Mouse (Mus musculus) embryonic facial prominence, embryonic 12.5 days (tissue): ENCODE results near the gene Ptrhd1. TPM values are rescaled to one million over a fixed set of nuclear protein-coding genes. Genes with fewer than 3 reads are reported as not detected.
A peak's percentile ranks its signal among the peaks of the same experiment; 100 is the strongest.

Experiments used
- ATAC-seq: fragments of 200-750 bp; cut with Nextera tagmentation; 2 replicates; pipeline ENCODE4 v1.8.0; 2017; ENCODE audit not compliant: insufficient number of reproducible peaks, insufficient read depth, low FRiP score, low TSS enrichment
- H3K27ac ChIP-seq: fragments of 300-500 bp; sonication (generic); 2 replicates; pipeline ENCODE4 v1.5.1; 2016; ENCODE audit warnings: mild to moderate bottlenecking
- H3K27me3 ChIP-seq: fragments of 300-500 bp; sonication (generic); 2 replicates; pipeline ENCODE4 v1.6.1; 2016; ENCODE audit warnings: mild to moderate bottlenecking, moderate library complexity
- H3K36me3 ChIP-seq: fragments of 300-500 bp; sonication (generic); 2 replicates; pipeline ENCODE4 v1.6.1; 2016; ENCODE audit warnings: mild to moderate bottlenecking
- H3K4me1 ChIP-seq: fragments of 300-500 bp; sonication (generic); 2 replicates; pipeline ENCODE4 v1.6.1; 2016
- H3K4me2 ChIP-seq: fragments of 300-500 bp; sonication (generic); replicated peaks from 2 replicates; pipeline ENCODE4 v1.6.1; 2016; ENCODE audit warnings: mild to moderate bottlenecking, moderate library complexity
- H3K4me3 ChIP-seq: fragments of 300-500 bp; sonication (generic); 2 replicates; pipeline ENCODE4 v1.5.1; 2016; ENCODE audit warnings: mild to moderate bottlenecking
- H3K9ac ChIP-seq: fragments of 300-500 bp; sonication (generic); 2 replicates; pipeline ENCODE4 v1.6.1; 2016; ENCODE audit warnings: mild to moderate bottlenecking, moderate library complexity
- H3K9me3 ChIP-seq: fragments of 300-500 bp; sonication (generic); 2 replicates; pipeline ENCODE4 v1.6.1; 2016; ENCODE audit warnings: mild to moderate bottlenecking, moderate library complexity
- WGBS: fragments of 180-500 bp; shearing (Covaris S2); methylation state at CpG from one replicate; pipeline ENCODE4 v1.1.7; 2016; 5-methylcytosine and 5-hydroxymethylcytosine counted together
- polyA plus RNA-seq: library from polyadenylated mRNA; unstranded; fragments of >200 nt; fragmentation: Nextera tagmentation; extraction: Ambion mirVana; gene quantifications from 2 replicates; pipeline ENCODE4 v1.2.1, GENCODE M21; 2016

The Ptrhd1 gene
- 4.8 and 5.2 TPM in 2 replicates for polyA plus RNA-seq

GRCm38 (mm10) chr12:4233572-4234508, at the start of gene Ptrhd1, which contains the start of gene Cenpo:
TSS of gene Ptrhd1 (plus strand) at chr12:4234027.
TSS of gene Cenpo (minus strand) at chr12:4234294.
- Histone ChIP-seq H3K9me3 (no peaks in the 10 kb centered on the region), H3K27ac (peak within 1 kb of the TSS; percentile 93), H3K4me1 (peaks cover 10% of the 10 kb centered on the region), H3K4me3 (peak within 1 kb of the TSS; percentile 79), H3K9ac (peak within 1 kb of the TSS; percentile 58), H3K27me3 (no peaks in the 10 kb centered on the region), H3K4me2 (peak within 1 kb of the TSS; percentile 72), H3K36me3 (peaks cover 12% of the 10 kb centered on the region; the same call in 1 of the 2 replicates)
- peak; percentile 98 for ATAC-seq
- under 1% methylated on average over 50 of the region's 50 CpGs for WGBS

- Histone ChIP-seq H3K27ac (no peak overlapping the region), H3K9me3 (no peaks in the 10 kb centered on the region), H3K4me2 (no peak overlapping the region), H3K27me3 (no peaks in the 10 kb centered on the region), H3K4me1 (peaks cover 15% of the 10 kb centered on the region), H3K36me3 (no peaks in the 10 kb centered on the region), H3K4me3 (no peak overlapping the region), H3K9ac (no peak overlapping the region)
- no peak for ATAC-seq
- WGBS, result 28% methylated on average over 2 of the region's 2 CpGs
These were observed 49.2 kb upstream of the Ptrhd1 start for GRCm38 (mm10) chr12:4184648-4185047.

- Histone ChIP-seq H3K27ac (peak overlapping the region; percentile 67), H3K4me1 (peaks cover 31% of the 10 kb centered on the region), H3K27me3 (no peaks in the 10 kb centered on the region), H3K9ac (no peak overlapping the region), H3K36me3 (no peaks in the 10 kb centered on the region), H3K9me3 (no peaks in the 10 kb centered on the region), H3K4me2 (no peak overlapping the region), H3K4me3 (no peak overlapping the region)
- 30% methylated on average over 14 of the region's 14 CpGs for WGBS
- ATAC-seq, result peak; percentile 48; the same call in 1 of the 2 replicates
These were observed 45.4 kb upstream of the Ptrhd1 start for GRCm38 (mm10) chr12:4188171-4189059.

GRCm38 (mm10) chr12:4189060-4189447, 44.8 kb upstream of the Ptrhd1 start:
- Histone ChIP-seq H3K4me1 (peaks cover 35% of the 10 kb centered on the region), H3K4me3 (no peak overlapping the region), H3K9me3 (no peaks in the 10 kb centered on the region), H3K36me3 (no peaks in the 10 kb centered on the region), H3K4me2 (no peak overlapping the region), H3K27ac (0 out of 2 replicates have a peak overlapping the region, but pooled peaks have one; percentile 67), H3K27me3 (no peaks in the 10 kb centered on the region), H3K9ac (no peak overlapping the region)
- 42% methylated on average over 5 of the region's 5 CpGs for WGBS
- no peak for ATAC-seq

- H3K36me3 ChIP-seq, result no peaks in the 10 kb centered on the region
- no peak overlapping the region for H3K9ac ChIP-seq
- no peaks in the 10 kb centered on the region for H3K27me3 ChIP-seq
- no peak overlapping the region for H3K4me2 ChIP-seq
- peak overlapping the region; percentile 42; the same call in 1 of the 2 replicates for H3K27ac ChIP-seq
- H3K4me3 ChIP-seq, result no peak overlapping the region
- no peaks in the 10 kb centered on the region for H3K9me3 ChIP-seq
- H3K4me1 ChIP-seq, result peaks cover 35% of the 10 kb centered on the region
- no peak for ATAC-seq
- WGBS, result 41% methylated on average over 6 of the region's 6 CpGs
These were observed 41.3 kb upstream of the Ptrhd1 start for GRCm38 (mm10) chr12:4192514-4192913.

- Histone ChIP-seq H3K27me3 (no peaks in the 10 kb centered on the region), H3K4me3 (no peak overlapping the region), H3K4me1 (peaks cover 31% of the 10 kb centered on the region), H3K36me3 (peaks cover 6% of the 10 kb centered on the region; the same call in 1 of the 2 replicates), H3K9ac (no peak overlapping the region), H3K9me3 (no peaks in the 10 kb centered on the region), H3K27ac (peak overlapping the region; percentile 42; the same call in 1 of the 2 replicates), H3K4me2 (no peak overlapping the region)
- no peak for ATAC-seq
- 33% methylated on average over 10 of the region's 10 CpGs for WGBS
These were observed 40.6 kb upstream of the Ptrhd1 start for GRCm38 (mm10) chr12:4193025-4193740.

GRCm38 (mm10) chr12:4194643-4195042, 39.2 kb upstream of the Ptrhd1 start:
- Histone ChIP-seq H3K4me2 (no peak overlapping the region), H3K9ac (no peak overlapping the region), H3K4me1 (peaks cover 20% of the 10 kb centered on the region), H3K36me3 (peaks cover 17% of the 10 kb centered on the region; the same call in 1 of the 2 replicates), H3K27ac (no peak overlapping the region), H3K9me3 (no peaks in the 10 kb centered on the region), H3K27me3 (no peaks in the 10 kb centered on the region), H3K4me3 (no peak overlapping the region)
- 93% methylated on average over 14 of the region's 14 CpGs for WGBS
- no peak for ATAC-seq

- no peak overlapping the region for H3K27ac ChIP-seq
- no peak overlapping the region for H3K9ac ChIP-seq
- 92% methylated on average over 4 of the region's 4 CpGs for WGBS
- H3K4me2 ChIP-seq, result no peak overlapping the region
- H3K9me3 ChIP-seq, result no peaks in the 10 kb centered on the region
- H3K4me3 ChIP-seq, result no peak overlapping the region
- ATAC-seq, result no peak
- H3K4me1 ChIP-seq, result 0 out of 2 replicates have a peak, but pooled peaks cover 1% of the 10 kb centered on the region
- no peaks in the 10 kb centered on the region for H3K27me3 ChIP-seq
- peaks cover 41% of the 10 kb centered on the region; the same call in 1 of the 2 replicates for H3K36me3 ChIP-seq
These were observed 35.1 kb upstream of the Ptrhd1 start for GRCm38 (mm10) chr12:4198702-4199101.

GRCm38 (mm10) chr12:4199271-4199670, 34.6 kb upstream of the Ptrhd1 start:
- Histone ChIP-seq H3K9me3 (no peaks in the 10 kb centered on the region), H3K4me1 (no peaks in the 10 kb centered on the region), H3K4me3 (no peak overlapping the region), H3K4me2 (no peak overlapping the region), H3K9ac (no peak overlapping the region), H3K27ac (no peak overlapping the region), H3K36me3 (peaks cover 43% of the 10 kb centered on the region; the same call in 1 of the 2 replicates), H3K27me3 (no peaks in the 10 kb centered on the region)
- ATAC-seq, result no peak
- WGBS, result 96% methylated on average over 11 of the region's 11 CpGs

GRCm38 (mm10) chr12:4201454-4202200, 32.2 kb upstream of the Ptrhd1 start:
- Histone ChIP-seq H3K27ac (no peak overlapping the region), H3K9me3 (no peaks in the 10 kb centered on the region), H3K36me3 (peaks cover 65% of the 10 kb centered on the region), H3K4me3 (no peak overlapping the region), H3K27me3 (no peaks in the 10 kb centered on the region), H3K4me1 (no peaks in the 10 kb centered on the region), H3K4me2 (no peak overlapping the region), H3K9ac (no peak overlapping the region)
- 87% methylated on average over 13 of the region's 13 CpGs for WGBS
- ATAC-seq, result no peak
